Mouse (Mus musculus) T-helper 17 cell (primary cell): ENCODE measurements around the gene Copb1.

ENCODE experiments used
- in situ Hi-C, 2 experiments: fragments of 300-600 bp; cut with MboI, MseI; formaldehyde crosslinking; loops; 1 replicate in 1 of 2; 2 replicates in 1 of 2; pipeline ENCODE4 v1.15.1; 2025; ENCODE audit warnings: high pct_unique_total_duplicates in 2 of 2

Gene Copb1

GRCm38 (mm10) chr7:114171354-114172097 lies 83.0 kb downstream of the Copb1 start:
- in situ Hi-C loops, result loop anchor here in 1 of 2 experiments (25.0 kb wide), 1 partner anchor 1266 kb away; no protein-coding TSS in a partner anchor

- in situ Hi-C loops, result loop anchor here in 1 of 2 experiments (25.0 kb wide), 1 partner anchor 1267 kb away; no protein-coding TSS in a partner anchor
Measured at GRCm38 (mm10) chr7:114169996-114170395, 84.5 kb downstream of the Copb1 start.

GRCm38 (mm10) chr7:114169381-114169780 lies 85.1 kb downstream of the Copb1 start:
- in situ Hi-C loops, result loop anchor here in 1 of 2 experiments (25.0 kb wide), 1 partner anchor 1268 kb away; no protein-coding TSS in a partner anchor
